Mouse (Mus musculus) ES-Bruce4 (cell line): Measurements from ENCODE around the gene Irs2. TPM values are rescaled to one million over a fixed set of nuclear protein-coding genes. Genes with fewer than 3 reads are reported as not detected.
A peak's percentile ranks its signal among the peaks of the same experiment; 100 is the strongest.

Source experiments
- H3K27ac ChIP-seq: 2 replicates; pipeline ENCODE4 v1.5.1; 2012; ENCODE audit warnings: low read length, inconsistent platforms; ENCODE audit not compliant: insufficient read depth
- H3K27me3 ChIP-seq: 2 replicates; pipeline ENCODE4 v1.6.1; 2012; ENCODE audit warnings: mild to moderate bottlenecking, low read length, inconsistent platforms; ENCODE audit not compliant: control insufficient read depth, poor library complexity, insufficient read depth, severe bottlenecking
- H3K36me3 ChIP-seq: 2 replicates; pipeline ENCODE4 v1.6.1; 2012; ENCODE audit warnings: inconsistent platforms, mild to moderate bottlenecking, low read length, moderate library complexity; ENCODE audit not compliant: control insufficient read depth, poor library complexity, insufficient read depth, severe bottlenecking
- H3K4me1 ChIP-seq: one replicate; pipeline ENCODE4 v1.8.1; 2011; ENCODE audit warnings: low read length; ENCODE audit not compliant: control insufficient read depth, insufficient read depth
- H3K4me3 ChIP-seq: 2 replicates; pipeline ENCODE4 v1.5.1; 2011; ENCODE audit warnings: low read depth, mild to moderate bottlenecking, low read length
- H3K9ac ChIP-seq: 2 replicates; pipeline ENCODE4 v1.6.1; 2012; ENCODE audit warnings: low read depth, mild to moderate bottlenecking, inconsistent platforms; ENCODE audit not compliant: poor library complexity, severe bottlenecking
- H3K9me3 ChIP-seq: replicated peaks from 2 replicates; pipeline ENCODE4 v1.6.1; 2012; ENCODE audit warnings: mild to moderate bottlenecking, low read length, inconsistent platforms; ENCODE audit not compliant: control insufficient read depth, poor library complexity, insufficient read depth, severe bottlenecking
- CTCF ChIP-seq: IDR thresholded peaks from one replicate; pipeline ENCODE4 v1.8.1; 2011; ENCODE audit warnings: low read depth, low read length
- EP300 ChIP-seq: IDR thresholded peaks from 2 replicates; pipeline ENCODE4 v1.6.1; 2011; ENCODE audit warnings: low read depth, low read length; ENCODE audit not compliant: insufficient read depth
- POLR2A ChIP-seq: IDR thresholded peaks from one replicate; pipeline ENCODE4 v1.8.1; 2011; ENCODE audit warnings: low read length; ENCODE audit not compliant: insufficient read depth
- polyA plus RNA-seq: library from polyadenylated mRNA; stranded (reverse); fragments of >200 nt; gene quantifications from 2 replicates; pipeline ENCODE4 v1.2.4, GENCODE M21; 2011; ENCODE audit warnings: low read depth; ENCODE audit not compliant: missing spikeins, insufficient read depth, insufficient read length

Gene Irs2
- polyA plus RNA-seq, 1 experiment = 72.3 TPM

DNA sequence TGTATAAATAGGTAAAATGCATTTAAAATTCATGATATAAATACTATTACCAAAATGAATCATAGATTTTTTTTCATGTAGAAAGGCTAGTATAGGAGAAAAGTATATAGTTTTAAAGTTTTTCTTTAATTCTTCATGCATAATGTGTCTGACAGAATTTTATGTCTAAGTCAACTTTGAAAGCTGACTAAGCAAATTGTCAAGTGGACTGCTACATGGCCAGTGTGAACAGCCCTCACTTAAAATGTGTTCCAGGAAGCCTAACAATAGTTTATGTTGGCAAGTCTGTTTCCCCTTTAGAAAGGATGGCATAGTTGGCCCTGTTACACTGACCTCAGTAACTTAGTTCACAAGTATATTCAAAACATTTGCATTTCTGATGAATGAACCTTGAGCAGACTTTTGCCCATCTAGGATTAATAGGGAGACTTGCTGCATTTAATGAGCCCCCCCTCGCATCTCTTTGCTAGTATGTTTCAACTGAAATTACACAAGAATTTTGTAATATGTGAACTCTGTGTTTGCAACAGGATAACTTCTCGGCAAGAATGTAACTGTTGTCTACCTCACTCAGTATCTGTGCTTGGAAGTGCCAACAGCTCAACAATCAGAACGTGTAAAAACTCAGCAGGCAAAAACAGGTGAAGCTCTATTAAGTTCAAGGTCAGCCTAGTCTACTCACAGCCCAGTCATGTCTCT is 3.7 kb upstream of the Irs2 start:
- TF ChIP-seq CTCF (no peak), POLR2A (no peak), EP300 (no peak)
- H3K27me3 ChIP-seq = no peaks in the 10 kb centered on the region
- no peak overlapping the region for H3K4me3 ChIP-seq
- no peaks in the 10 kb centered on the region for H3K9me3 ChIP-seq
- H3K36me3 ChIP-seq = no peaks in the 10 kb centered on the region
- no peaks in the 10 kb centered on the region for H3K4me1 ChIP-seq
- H3K27ac ChIP-seq = no peak overlapping the region
- H3K9ac ChIP-seq = no peak overlapping the region

DNA sequence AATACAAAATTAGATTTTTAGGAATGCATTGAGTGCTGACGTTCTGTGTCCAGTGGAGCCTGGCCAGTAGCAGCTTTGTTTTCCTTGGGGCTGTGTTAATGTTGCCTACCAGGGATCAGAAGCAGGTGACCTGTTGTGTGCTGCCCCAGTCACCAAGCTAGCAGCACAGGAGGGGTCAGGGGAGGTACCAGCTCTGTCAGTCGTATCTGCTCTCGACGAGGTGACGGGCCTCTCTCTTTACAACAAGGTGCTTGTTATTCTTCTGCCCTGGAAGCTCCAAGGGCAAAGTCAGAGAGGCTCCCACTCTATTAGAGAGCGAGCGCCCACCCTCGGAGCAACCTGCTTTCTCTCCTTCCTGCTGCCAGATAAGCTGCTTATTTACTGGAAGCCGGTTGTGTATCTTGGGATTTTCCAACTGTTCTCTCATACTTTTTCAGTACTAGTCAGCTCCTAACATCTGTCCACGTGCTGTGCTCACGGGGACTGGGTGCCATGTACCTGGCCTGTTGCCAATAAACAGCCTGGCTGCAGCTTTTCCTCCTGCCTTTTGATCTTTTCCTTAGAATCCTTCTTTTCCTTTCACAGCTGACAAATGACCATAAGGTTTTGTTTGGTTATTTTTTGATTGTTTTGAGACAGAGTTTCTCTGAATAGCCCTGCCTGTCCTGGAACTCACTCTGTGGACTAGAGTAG is 2.8 kb upstream of the Irs2 start:
- Histone ChIP-seq H3K4me1 (no peaks in the 10 kb centered on the region), H3K27me3 (no peaks in the 10 kb centered on the region), H3K9me3 (no peaks in the 10 kb centered on the region), H3K9ac (no peak overlapping the region), H3K27ac (no peak overlapping the region), H3K36me3 (no peaks in the 10 kb centered on the region), H3K4me3 (no peak overlapping the region)
- TF ChIP-seq POLR2A (no peak), CTCF (no peak), EP300 (no peak)

DNA sequence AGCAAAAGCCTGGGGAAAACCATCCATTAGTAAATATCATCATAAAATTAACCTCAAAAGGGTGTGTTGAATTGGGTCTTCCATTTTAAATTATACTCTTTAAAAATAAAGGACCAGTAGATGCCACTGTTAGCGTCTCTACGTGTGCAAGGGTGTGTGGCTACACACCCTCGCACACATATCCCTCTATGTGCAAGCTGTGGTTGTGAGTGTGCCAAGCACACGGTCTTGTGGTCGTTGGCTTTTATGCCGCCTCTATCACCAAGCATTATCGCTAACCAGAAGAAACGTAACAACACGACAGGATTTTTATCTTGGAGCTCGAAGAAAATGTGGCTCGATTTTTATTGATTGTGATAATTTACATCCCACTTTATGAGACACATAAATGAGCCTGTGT is 2.1 kb upstream of the Irs2 start:
- H3K27ac ChIP-seq = no peak overlapping the region
- no peaks in the 10 kb centered on the region for H3K9me3 ChIP-seq
- no peaks in the 10 kb centered on the region for H3K27me3 ChIP-seq
- H3K9ac ChIP-seq = no peak overlapping the region
- no peak overlapping the region for H3K4me3 ChIP-seq
- H3K4me1 ChIP-seq = no peaks in the 10 kb centered on the region
- TF ChIP-seq POLR2A = no peak
- no peaks in the 10 kb centered on the region for H3K36me3 ChIP-seq

DNA sequence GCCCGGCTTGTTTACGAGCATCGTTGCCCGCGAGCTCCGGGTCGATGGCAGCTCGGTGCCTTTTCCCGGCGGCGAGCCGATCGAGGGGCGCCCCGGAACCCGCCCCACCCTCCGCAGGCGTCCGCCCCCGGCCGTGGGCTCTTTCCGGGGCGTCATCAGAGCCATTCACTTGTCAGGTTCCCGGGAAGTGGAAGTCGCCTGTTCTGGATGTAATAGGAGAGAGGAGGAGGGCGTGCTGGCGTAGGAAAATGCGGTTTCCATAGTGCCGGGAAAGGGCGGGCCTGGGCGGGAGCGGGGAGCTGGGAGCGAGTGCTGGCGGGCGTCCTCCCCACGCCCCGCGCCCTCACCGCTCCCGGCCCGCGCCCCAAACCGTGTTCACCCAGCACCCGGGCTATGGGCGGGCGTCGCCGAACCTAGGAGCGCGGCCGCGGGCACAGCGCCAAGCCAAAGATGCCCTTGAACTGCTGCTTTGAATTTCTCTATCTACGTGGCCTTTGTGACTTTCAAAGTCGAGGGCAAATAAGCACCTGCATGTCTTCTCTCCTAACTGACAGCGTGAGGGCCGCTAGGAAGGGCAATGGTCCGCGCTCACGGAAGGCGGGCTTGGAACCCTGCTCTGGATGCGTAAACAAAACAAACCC is 1.3 kb upstream of the Irs2 start:
- TF ChIP-seq CTCF (no peak), EP300 (no peak), POLR2A (no peak)
- Histone ChIP-seq H3K27me3 (no peaks in the 10 kb centered on the region), H3K4me3 (peak overlapping the region; percentile 59), H3K27ac (no peak overlapping the region), H3K9me3 (no peaks in the 10 kb centered on the region), H3K4me1 (no peaks in the 10 kb centered on the region), H3K9ac (peak overlapping the region; percentile 90), H3K36me3 (no peaks in the 10 kb centered on the region)

DNA sequence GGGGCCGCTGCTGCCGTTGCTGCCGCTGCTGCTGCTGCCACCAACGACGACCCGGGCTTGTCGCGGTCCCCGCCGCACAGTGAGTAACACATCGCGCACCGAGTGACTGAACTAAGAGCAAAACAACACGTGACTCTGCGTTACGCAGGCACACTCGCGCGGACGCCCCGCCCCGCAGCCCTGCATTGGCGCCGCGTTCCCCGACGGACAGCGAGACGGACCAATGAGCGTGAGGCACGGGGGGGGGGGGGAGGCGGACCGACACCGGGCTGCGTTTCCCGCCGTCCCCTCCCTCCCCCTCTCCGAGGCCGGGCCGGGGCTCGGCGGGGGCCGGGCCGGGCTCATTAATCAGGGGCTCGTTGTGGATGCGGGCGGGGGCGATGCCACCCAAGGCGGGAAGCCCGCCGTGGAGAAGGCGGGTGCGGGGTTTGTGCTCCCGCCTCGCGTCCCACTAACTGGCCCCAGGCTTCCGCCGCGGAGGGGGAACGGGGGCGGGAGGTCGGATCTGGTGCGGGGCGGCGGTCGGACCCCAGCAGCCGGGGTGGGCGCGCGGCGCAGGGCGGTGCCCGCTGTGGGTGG is 673 bp upstream of the Irs2 start:
- H3K9me3 ChIP-seq = no peaks in the 10 kb centered on the region
- H3K9ac ChIP-seq = peak overlapping the region; percentile 90
- no peaks in the 10 kb centered on the region for H3K36me3 ChIP-seq
- no peak overlapping the region for H3K27ac ChIP-seq
- H3K4me1 ChIP-seq = no peaks in the 10 kb centered on the region
- peak; percentile 8; the same call in 1 of the 2 replicates for TF ChIP-seq EP300
- no peak for TF ChIP-seq CTCF
- TF ChIP-seq POLR2A = peak; percentile 75
- no peaks in the 10 kb centered on the region for H3K27me3 ChIP-seq
- peak overlapping the region; percentile 72 for H3K4me3 ChIP-seq
